Mouse (Mus musculus) common myeloid progenitor, adult 5-6 weeks (primary cell): ENCODE data around the gene Zfp654. TPM values are rescaled to one million over a fixed set of nuclear protein-coding genes. Genes with fewer than 3 reads are reported as not detected.

ENCODE experiments used
- ATAC-seq: replicated peaks from 2 replicates; pipeline ENCODE4 v1.8.0; 2016; ENCODE audit warnings: low read depth, mild to moderate bottlenecking, moderate TSS enrichment, inconsistent platforms; ENCODE audit not compliant: poor library complexity, severe bottlenecking
- total RNA-seq: library from RNA; stranded (forward); fragments of 200-1000, 187-1606 nt; gene quantifications from 2 replicates; pipeline ENCODE4 v1.2.3, GENCODE M21; 2017

Zfp654 gene
- total RNA-seq, result 26.7 and 28.8 TPM in 2 replicates

DNA sequence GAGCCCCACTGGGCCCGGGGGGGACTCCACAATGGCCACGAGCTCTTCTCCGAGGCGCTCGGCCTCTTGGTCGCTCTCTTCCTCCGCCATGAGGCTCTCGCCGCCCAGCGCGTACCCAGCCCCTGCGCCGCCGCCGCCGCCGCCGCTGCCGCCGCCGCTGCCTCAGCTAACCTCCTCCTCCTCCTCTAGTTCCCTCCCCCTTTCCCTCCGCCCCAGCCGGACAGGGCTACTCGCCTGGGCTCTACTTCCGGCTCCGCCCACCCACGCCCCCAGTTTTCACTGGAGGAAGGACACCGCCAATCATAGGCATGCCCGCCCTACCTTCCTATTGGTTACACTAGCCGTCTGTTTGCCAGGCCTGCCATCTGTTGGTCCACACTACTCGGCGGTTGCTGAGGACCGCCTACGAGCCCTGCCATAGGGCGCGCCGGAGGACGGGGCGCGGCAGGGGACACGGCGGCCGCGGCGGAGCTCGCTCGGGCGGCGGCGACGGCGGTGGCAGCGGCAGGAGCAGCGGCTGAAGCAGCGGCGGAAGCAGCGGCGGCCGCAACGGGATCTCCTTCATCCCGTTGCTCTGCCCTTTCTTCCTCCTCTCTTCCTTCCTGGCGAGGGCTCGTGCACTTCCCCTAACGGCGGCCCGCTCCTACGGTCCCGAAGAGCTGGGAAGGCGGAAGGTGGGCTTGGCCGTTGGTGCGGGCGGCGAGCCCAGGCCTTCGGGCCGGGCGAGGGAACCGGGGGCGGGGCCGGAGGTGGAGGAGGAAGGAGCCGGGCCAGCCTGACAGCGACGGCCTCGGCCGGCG is at the start of gene Zfp654, which contains the start of gene Cggbp1:
Gene Zfp654, minus strand, starts transcription at position 90 of the 800 bp plus-strand sequence.
Gene Cggbp1, plus strand, starts transcription at position 434 of the 800 bp plus-strand sequence.
- peak; percentile 94 for ATAC-seq

GRCm38 (mm10) chr16:64899084-64899483 is 47.6 kb upstream of the Zfp654 start:
- peak; percentile 93 for ATAC-seq

GRCm38 (mm10) chr16:64889496-64889895 is 38.0 kb upstream of the Zfp654 start:
- no peak for ATAC-seq

GRCm38 (mm10) chr16:64885547-64885946 is 34.1 kb upstream of the Zfp654 start:
- ATAC-seq, result no peak

GRCm38 (mm10) chr16:64885142-64885541 is 33.7 kb upstream of the Zfp654 start:
- ATAC-seq, result no peak

DNA sequence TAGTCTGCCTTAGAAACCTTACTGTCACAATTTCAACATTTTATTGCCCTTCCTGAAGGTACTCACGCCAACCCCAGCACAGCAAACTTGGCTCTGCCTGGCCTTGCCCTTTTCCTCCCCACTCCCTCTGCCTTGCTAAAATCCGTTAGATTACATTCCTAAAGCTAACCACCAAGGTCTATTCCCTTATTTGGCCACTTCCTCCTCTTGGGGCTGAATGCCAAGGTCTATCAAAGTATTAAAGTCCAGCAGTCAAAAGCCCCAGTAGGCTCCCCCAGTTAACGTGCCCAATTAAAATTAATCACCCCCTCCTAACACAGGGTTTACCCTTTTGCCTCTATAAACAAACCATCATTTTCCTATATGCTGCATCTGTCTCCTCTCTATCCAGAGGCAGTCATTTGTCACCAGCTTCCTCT is 33.0 kb upstream of the Zfp654 start:
- ATAC-seq, result peak; percentile 70

DNA sequence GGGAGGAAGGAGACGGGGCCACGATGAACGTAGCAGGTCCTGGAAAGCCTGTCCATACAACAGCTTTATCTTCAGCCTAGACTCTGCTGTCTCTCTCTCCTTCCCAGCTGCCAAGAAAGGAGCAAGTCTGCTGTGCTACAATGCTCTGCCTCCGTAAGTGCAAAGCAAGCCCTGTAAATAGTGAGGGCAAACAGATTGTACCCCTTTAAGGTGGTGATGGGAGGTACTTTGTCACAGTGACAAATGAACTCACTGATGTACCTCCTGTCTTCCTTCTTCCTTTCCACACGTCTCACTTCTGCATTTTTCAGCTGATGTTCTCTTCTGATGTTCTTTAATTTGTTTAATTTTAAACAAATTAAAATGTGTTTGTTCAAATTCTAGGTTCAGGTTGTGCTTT is 32.4 kb upstream of the Zfp654 start:
- peak; percentile 83 for ATAC-seq

DNA sequence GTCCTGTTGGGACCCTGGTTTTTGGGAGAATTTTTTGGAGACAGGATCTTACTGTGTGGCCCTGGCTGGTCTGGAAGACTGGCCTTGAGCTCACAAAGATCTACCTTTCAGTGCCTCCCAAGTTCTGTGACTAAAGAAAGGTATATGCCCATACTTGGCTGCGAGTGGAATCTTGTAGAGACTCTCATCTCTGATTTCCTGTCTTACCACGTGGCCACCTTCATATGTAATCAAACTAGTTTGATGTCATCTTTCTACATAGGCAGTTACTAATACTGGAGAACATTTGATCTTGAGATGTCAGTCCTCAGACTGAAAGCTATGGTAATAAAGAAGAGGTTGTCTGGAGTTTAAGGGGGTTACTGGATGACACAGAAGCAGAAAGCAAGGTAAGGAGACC is 30.0 kb upstream of the Zfp654 start:
- ATAC-seq, result no peak

DNA sequence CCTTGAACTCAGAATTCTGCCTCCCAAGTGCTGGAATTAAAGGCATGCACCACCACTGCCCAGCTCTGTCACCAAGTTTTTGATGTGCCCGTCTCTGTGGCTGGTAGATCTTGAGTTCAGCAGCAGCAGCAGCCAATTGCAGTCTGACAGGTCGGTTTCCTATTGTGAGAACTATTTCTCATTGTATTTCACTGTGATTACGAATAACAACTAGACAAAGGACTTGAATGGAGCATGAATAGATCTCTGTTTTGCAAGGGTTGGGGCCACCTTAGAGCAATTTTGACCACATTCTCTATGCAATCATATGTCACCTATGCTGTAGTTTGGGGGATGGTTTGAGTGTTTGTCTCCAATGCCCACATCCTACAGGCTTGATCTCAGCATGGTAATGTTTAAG is 29.5 kb upstream of the Zfp654 start:
- no peak for ATAC-seq

GRCm38 (mm10) chr16:64879735-64880134 is 28.3 kb upstream of the Zfp654 start:
- ATAC-seq, result no peak

GRCm38 (mm10) chr16:64878611-64879132 is 27.2 kb upstream of the Zfp654 start:
- ATAC-seq, result no peak

DNA sequence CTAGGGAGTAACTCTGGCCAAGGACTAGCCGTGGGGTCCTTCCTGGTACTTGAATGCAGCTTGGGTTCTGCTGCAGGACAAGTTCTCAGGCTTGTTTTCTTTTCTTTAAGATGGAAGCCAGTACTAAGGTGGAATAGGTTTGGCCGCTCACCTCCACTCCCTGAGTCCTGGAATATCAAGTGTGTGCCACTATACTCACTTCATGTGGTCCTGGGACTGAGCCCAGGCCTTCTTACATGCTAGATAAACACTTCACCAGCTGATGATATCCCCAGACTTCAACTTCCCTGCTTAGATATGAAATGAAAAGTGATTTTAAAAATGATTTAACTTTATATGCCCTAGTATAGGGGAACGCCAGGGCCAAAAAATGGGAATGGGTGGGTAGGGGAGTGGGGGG is 25.9 kb upstream of the Zfp654 start:
- no peak for ATAC-seq

DNA sequence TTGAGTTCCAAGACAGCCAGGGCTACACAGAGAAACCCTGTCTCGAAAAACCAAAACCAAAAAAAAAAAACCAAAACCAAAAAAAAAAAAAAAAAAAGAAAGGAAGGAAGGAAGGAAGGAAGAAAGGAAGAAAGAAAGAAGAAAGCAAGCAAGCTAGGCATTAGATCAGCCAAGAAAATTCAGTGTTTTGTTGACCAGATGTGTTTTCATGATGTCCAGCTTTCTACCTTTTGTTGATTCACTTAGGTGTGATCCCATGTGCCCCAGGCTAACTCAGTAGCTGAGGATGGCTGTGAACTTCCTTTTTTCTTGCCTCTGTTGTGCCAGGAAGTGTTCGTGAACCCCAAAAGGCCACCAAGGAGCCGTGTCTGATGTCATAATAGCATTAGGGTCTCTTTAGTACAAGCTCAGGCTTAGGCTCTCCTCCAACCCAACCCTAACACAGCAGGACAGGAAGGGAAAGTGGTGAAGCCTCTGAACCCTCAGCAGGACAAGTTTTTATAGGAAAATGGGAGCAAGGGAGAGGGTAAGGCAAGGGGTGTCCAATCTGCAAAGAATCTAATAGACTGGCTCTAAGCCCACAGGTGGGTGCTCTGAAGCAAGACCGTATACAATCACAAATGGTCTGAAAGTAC is 25.3 kb upstream of the Zfp654 start:
- no peak for ATAC-seq

DNA sequence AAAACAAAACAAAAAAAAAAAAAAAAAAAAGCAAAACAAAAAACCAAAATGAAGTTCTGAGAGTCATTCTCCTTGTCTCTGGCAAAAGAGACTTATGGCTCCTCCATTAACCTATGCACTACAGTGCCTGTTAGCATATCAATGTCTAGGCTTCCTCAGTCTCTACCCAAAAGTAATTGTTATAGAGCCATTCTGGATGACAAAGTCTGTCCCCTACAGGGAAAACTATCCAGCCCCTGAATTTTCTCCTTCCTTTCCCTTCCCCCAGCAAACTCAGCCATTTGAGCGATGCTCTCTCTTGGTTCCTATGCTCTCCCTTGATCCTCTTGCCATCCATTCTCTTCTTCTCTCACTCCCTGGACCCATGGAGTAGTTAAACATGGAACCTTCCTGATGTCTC is 24.4 kb upstream of the Zfp654 start:
- ATAC-seq, result no peak

- ATAC-seq, result no peak
Observed at GRCm38 (mm10) chr16:64875384-64875783, 23.9 kb upstream of the Zfp654 start.

- peak; percentile 89 for ATAC-seq
Observed at GRCm38 (mm10) chr16:64873416-64874305, 22.2 kb upstream of the Zfp654 start.

DNA sequence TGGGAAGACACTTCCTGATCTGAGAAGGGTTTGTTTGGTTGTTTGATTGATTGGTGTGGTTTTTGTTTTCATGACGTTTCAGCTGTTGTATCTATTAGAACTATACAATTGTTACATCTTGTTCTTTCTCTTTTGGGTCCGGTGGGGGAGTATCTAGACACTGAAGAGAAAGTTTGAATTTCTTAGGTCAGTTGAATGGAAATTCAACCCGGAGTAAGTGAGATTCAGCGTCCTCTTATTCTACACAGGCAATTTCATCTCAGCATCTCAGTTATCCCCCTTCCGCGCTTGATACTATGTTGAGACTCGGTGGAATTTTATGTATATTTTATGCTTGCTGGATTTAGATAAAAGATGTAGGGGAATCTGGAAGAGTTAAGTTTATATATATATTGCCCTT is 21.4 kb upstream of the Zfp654 start:
- no peak for ATAC-seq

DNA sequence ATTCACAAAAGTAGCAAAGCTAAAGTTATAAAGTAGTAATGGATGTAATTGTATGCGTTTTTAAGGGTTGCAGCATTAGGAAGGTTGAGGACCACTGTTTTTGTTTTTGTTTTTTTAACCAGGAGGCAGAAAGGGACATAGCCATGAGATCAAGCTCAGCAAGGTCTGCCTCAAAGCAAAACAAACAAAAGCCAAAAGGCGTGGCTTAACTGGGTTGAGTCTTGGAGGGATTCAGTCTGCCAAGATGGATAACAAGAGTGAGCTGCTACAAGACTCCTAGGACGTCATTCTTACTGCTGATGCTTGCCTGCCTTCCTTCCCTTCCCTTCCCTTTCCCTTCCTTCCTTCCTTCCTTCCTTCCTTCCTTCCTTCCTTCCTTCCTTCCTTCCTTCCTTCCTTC is 20.8 kb upstream of the Zfp654 start:
- ATAC-seq, result 0 out of 2 replicates have a peak, but pooled peaks have one; percentile 26

GRCm38 (mm10) chr16:64869621-64870020 is 18.2 kb upstream of the Zfp654 start:
- ATAC-seq, result no peak

DNA sequence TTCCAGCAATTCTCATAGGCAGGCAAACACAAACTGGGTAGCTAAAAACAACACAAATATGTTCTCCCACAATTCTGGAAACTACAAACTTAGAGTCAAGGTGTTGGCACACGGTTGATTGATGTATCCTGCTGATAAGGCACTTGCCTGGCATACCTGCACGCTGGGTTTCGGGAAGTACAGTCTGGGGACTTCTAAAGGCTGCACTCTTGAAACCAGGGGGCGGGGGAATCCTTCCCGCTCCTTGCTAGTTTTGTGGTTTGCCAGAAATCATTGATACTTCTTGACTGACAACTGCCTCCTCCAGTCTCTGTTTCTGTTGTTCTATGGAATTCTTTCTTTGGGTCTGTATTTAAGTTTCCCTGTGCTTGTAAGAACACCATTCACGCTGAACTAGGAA is 17.2 kb upstream of the Zfp654 start:
- ATAC-seq, result no peak
